Mouse (Mus musculus) embryo, embryonic 10.5 days (tissue): Measurements from ENCODE around the gene C1s2.
"Not testable (repeated sequence)": the region's sequence is repeated elsewhere in the genome, so short reads cannot be mapped to it uniquely, and the experiment has no call there.

Experiments used
- DNase-seq: peaks from one replicate; pipeline ENCODE4 v3.0.0-alpha.2; 2015; ENCODE audit warnings: low spot score

The C1s2 gene

DNA sequence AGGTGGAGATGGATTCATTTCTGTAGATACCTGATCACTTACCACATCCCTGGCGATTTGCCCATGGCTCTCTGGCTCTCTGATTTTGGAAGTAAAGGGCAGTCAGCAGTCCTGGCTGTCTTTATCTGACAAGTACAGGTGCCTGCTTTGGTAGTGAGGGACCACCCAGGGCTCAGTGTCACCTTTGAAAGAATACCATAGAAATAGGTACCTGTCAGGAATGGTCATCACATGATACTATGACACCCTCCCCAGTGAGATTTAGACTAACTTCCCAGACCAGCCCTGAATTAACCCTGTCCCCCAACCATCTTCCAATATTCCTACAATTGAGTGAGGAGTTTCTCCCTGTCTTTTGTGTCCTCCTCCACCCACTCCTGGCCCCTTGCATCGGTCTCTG lies at the start of gene C1s2:
TSS of gene C1s2 (minus strand) at position 101 of the 400 bp plus-strand sequence.
- not testable (repeated sequence) for DNase-seq

- DNase-seq = no peak
Measured at GRCm38 (mm10) chr6:124683591-124684417, 47.9 kb upstream of the C1s2 start.

- not testable (repeated sequence) for DNase-seq
Measured at GRCm38 (mm10) chr6:124682291-124682690, 46.4 kb upstream of the C1s2 start.

- no peak for DNase-seq
Measured at GRCm38 (mm10) chr6:124679486-124679885, 43.6 kb upstream of the C1s2 start.

DNA sequence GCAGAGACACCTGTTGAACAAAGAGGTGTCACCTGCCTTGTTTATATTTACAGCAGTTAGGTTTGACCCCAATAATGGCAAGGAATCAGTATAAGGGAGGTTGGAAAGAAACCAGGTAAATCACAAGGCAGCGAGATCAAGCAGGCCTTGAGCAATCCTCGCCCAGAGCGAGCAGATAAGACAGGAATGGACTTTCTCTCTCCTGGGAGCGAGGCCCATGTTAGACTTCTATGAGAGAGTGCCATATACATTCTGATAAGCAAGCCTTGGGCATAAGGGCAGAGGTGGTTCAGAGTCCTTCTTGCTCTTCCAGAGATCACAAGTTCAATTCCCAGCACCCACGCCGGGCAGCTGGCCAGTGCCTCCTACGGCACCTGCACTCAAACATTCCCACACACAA lies 42.9 kb upstream of the C1s2 start:
- no peak for DNase-seq

GRCm38 (mm10) chr6:124676171-124676570 lies 40.3 kb upstream of the C1s2 start:
- DNase-seq = no peak

DNA sequence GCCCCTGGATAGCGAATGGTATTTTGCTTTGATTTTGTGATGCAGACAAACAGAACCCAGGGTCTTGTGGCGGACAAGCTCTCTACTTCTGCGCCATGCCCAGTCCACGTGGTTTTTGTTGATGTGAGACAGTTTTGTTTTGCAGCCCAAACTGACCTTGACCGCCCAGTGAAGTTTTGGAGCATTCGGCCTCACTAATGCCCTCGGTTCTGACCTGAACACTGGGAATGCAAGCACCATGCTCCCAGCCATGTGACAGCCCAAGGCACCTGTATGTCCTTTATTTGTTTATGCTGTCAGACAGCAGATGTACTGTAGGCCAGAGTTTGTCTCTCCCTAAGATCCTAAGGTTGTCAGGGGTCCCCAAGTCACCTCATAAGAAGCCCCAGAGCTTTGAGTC lies 38.7 kb upstream of the C1s2 start:
- no peak for DNase-seq

DNA sequence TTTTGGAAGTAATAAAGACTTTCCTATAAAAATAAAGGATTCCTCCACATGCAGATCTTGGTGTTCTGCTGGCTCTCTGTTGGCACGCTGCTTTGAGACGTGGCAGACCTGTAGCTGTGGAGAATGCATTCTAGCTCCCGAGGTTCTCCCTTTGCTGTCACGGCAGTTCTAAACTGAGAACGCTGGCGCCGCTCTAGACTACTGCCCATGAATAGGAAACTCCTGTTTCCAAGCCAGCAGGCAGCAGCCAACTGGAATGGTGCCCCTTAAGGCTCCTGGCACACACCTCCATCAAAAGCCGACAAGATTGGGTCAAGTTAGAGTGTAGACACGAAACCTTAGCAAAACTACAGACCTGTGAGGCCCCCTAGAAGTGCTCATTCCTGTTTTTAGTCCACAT lies 37.7 kb upstream of the C1s2 start:
- no peak for DNase-seq

DNA sequence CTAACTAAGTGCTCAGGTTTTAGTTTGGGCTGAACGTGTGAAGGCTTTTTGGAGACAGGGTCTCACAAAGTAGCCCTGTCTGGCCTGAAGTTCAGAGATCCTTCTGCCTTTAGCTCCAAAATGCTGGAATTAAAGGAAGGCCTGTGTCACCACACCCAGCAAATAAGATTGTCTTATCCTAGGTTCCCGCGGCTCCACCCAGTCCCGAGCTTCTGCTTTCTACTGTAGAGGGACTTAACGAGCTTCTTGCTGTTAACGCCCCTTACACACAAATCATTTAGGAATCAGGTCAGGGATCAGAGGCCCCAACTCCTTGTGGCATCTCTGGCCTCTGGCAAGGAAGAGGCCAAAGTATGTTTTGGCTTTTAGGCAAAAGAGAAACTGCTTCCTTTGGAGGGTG lies 36.2 kb upstream of the C1s2 start:
- DNase-seq = no peak

DNA sequence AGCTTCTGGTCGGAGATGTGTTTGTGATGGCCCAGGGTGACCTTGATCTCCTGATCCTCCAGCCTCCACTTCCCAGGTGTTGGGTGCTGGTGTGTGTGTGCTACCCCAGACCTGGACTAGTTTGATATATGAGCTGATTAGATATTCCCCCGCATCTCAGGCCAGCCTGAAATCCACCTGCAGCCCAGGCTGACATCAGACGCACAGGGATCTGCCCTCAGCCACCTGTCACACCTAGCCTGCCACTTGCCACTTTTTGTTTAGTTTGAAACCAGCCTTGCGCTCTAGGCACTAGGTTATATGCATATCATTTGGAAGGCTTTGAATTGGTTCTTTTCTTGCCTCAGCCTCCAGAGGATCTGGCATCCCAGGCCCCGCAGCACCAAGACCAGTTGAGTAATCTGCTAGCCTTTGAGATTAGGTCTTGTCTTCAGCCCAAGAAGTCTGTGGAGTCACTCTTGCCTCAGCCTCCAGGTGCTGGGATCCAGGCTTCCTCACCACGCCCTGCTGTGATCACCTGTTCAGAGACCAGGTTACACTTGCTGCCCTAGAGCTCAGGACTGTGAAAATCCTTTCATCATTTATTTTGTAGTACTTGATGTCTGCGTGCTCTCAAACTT lies 34.5 kb upstream of the C1s2 start:
- no peak for DNase-seq

DNA sequence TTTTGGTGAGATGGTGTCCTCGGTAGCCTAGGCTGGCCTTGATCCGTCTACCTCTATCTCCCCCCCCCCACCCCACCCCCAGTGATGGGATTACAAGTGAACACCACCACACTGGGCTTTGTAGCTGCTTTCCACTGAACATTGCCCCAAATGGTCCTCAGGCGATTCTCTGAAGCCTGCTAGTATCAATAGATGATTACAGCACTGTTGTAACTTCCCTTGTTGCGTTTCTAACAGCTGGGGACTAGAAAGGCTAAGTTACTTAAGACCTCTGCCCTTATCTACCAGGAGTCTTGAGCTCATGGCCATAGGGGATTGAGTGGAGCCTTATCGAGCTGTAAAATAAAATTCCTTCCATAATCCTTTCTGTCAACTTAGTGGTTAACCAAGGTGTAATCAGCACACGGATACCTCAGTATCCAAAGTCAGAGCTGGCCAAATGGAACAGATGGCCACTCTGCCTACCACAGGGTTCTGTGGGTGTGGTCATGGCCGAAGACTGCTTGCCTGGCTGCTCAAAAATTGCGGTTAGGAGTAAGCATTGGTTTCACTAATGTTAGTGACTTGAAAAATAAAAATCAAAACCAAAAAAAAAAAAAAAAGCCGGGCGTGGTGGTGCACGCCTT lies 33.5 kb upstream of the C1s2 start:
- DNase-seq = no peak

- DNase-seq = no peak
Measured at GRCm38 (mm10) chr6:124665011-124665410, 29.1 kb upstream of the C1s2 start.

GRCm38 (mm10) chr6:124664256-124664655 lies 28.4 kb upstream of the C1s2 start:
- no peak for DNase-seq

- no peak for DNase-seq
Measured at GRCm38 (mm10) chr6:124663424-124663795, 27.5 kb upstream of the C1s2 start.

- peak; percentile 98 for DNase-seq
Measured at GRCm38 (mm10) chr6:124662477-124663423, 26.9 kb upstream of the C1s2 start, which contains the start of gene Lpcat3. Gene Lpcat3 (plus strand): TSS chr6:124663027.

DNA sequence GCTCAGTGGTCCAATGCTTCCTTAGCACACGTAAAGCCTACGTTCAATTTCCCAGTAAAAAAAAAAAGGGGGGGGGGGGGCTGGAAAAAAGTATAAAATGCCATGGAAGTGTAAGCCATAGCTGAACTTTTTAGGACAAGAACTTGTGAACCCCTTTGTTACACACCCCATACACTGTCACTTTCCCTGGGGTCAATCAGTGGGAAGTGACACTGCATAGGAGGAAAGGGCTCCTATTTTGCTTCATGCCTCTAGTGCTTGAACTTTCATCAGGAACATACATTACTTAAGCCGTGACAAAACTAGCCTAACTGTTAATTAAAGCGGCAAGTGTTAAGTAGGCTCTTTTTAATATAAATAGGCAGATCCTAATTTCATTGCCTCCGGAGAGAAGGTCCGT lies 26.1 kb upstream of the C1s2 start:
- no peak for DNase-seq

- no peak for DNase-seq
Measured at GRCm38 (mm10) chr6:124661156-124661806, 25.4 kb upstream of the C1s2 start.

GRCm38 (mm10) chr6:124658067-124658466 lies 22.2 kb upstream of the C1s2 start:
- DNase-seq = no peak

DNA sequence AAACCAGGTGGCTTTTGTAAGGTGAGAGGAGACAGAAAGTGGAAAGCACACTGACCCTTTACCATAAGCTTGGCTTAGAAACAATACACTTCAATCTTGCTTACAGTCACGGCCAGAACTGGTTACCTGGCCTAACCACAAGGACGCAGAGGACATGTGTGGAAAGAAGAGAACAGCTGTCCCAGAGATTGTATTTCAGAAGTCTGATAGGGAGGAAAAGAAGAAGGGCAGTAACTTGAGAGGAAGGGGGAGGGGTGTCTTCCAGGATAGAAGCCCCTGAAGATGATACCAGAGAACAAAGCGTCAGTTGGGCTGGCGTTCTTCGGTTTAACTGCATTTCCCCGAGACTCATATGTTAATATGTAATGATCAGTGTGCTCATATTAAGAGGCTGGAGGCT lies 20.0 kb upstream of the C1s2 start:
- DNase-seq = peak; percentile 29

- DNase-seq = no peak
Measured at GRCm38 (mm10) chr6:124646394-124646793, 10.5 kb upstream of the C1s2 start.

DNA sequence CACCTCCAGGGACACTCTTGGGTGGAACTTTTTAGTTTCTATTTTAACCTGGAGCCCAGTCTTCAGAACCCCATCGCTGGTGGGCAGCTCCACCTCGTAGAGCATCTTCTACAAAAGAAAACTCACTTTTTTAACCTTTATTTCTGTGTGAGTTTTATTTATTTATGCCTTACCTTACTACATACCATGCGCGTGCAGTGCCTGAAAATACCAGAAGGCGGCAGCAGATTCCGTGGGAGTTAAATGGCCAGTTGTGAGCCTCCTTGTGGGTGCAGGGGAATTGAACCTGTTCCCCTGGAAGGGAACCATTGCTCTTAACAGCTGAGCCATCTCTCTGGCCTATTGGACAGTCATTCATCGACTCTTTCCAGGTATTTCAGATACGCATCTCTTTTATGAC lies 5.1 kb upstream of the C1s2 start:
- DNase-seq = peak; percentile 75
